In genomic region chrX:12003947-12004346, GRCm38 (mm10) we compare ENCODE assay signal across 14 mouse cellular contexts.
DNase-seq lines count a peak whose midpoint lies in the region; ATAC-seq and TF ChIP-seq lines count a peak whose summit lies in the region.
"Had no signal": no experiment of that assay in that cellular context is flagged by ENCODE, and none has a peak within 500 bp of the region (broad histone marks: within the 10 kb centered on the region; RNA-seq: fewer than 3 reads in every experiment).

No protein-coding gene starts in this region.

- H3K9ac ChIP-seq in lung, embryonic 14.5 days: no peak overlapping the region
- peak overlapping the region; percentile 84; the same call in 1 of the 2 replicates for H3K9ac ChIP-seq in liver, embryonic 13.5 days
- H3K9ac ChIP-seq: kidney, embryonic 15.5 days had no signal

- peak overlapping the region; percentile 91 for H3K27ac ChIP-seq in heart, embryonic 10.5 days
- H3K27ac ChIP-seq in lung, embryonic 14.5 days (ENCODE audit: low read depth): peak overlapping the region; percentile 93
- H3K27ac ChIP-seq in liver, embryonic 13.5 days: peak overlapping the region; percentile 97

- ATAC-seq in lung, embryonic 14.5 days (ENCODE audit: insufficient read depth): no peak
- ATAC-seq in liver, embryonic 13.5 days (ENCODE audit: low read depth): no peak
- ATAC-seq in megakaryocyte-erythroid progenitor cell, adult 5-6 weeks (replicated peaks; ENCODE audit: low FRiP score, low TSS enrichment, poor library complexity, severe bottlenecking): no peak

- DNase-seq in heart, embryonic 10.5 days (ENCODE audit: low spot score): no peak
- no peak for DNase-seq in heart, postnatal 10 days
- DNase-seq in lung, embryonic 14.5 days: peak; percentile 77
- DNase-seq in lung, adult 18-20 months: no peak
- peak; percentile 67 for DNase-seq in brain, embryonic 14.5 days (ENCODE audit: low read depth)
- DNase-seq in liver, embryonic 13.5 days: no peak
- no peak for DNase-seq in layer of hippocampus, postnatal 36 days
- DNase-seq: adrenal gland, postnatal 36 days; cerebellum, adult 18-20 months; right cerebral cortex, adult 18-20 months; spleen, adult 18-20 months; thymus, postnatal 36 days had no signal

- no peaks in the 10 kb centered on the region for H3K36me3 ChIP-seq in heart, embryonic 10.5 days
- H3K36me3 ChIP-seq in lung, embryonic 14.5 days (ENCODE audit: insufficient read depth): no peaks in the 10 kb centered on the region
- no peaks in the 10 kb centered on the region for H3K36me3 ChIP-seq in liver, embryonic 13.5 days
- H3K36me3 ChIP-seq: kidney, embryonic 15.5 days had no signal

- no peak overlapping the region for H3K4me3 ChIP-seq in heart, embryonic 10.5 days
- no peak overlapping the region for H3K4me3 ChIP-seq in lung, embryonic 14.5 days (ENCODE audit: low read depth, low read length)
- no peak overlapping the region for H3K4me3 ChIP-seq in liver, embryonic 13.5 days (replicated peaks)
- H3K4me3 ChIP-seq: kidney, embryonic 15.5 days had no signal

- H3K4me1 ChIP-seq in heart, embryonic 10.5 days: peaks cover 70% of the 10 kb centered on the region
- H3K4me1 ChIP-seq in lung, embryonic 14.5 days (ENCODE audit: insufficient read depth): peaks cover 14% of the 10 kb centered on the region
- peaks cover 85% of the 10 kb centered on the region for H3K4me1 ChIP-seq in liver, embryonic 13.5 days (replicated peaks)

- H3K9me3 ChIP-seq in heart, embryonic 10.5 days: no peaks in the 10 kb centered on the region
- H3K9me3 ChIP-seq in lung, embryonic 14.5 days (ENCODE audit: low read depth, low read length): no peaks in the 10 kb centered on the region
- H3K9me3 ChIP-seq in liver, embryonic 13.5 days (replicated peaks): no peaks in the 10 kb centered on the region
- H3K9me3 ChIP-seq: kidney, embryonic 15.5 days had no signal

- H3K27me3 ChIP-seq in heart, embryonic 10.5 days (ENCODE audit: insufficient read depth, poor library complexity, severe bottlenecking): peaks cover 99% of the 10 kb centered on the region
- peaks cover 25% of the 10 kb centered on the region; the same call in 1 of the 2 replicates for H3K27me3 ChIP-seq in lung, embryonic 14.5 days (ENCODE audit: insufficient read depth, low read length)
- H3K27me3 ChIP-seq in liver, embryonic 13.5 days: peaks cover 63% of the 10 kb centered on the region

- no peak for TF ChIP-seq CTCF in lung, embryonic 14.5 days (IDR thresholded peaks at IDR 0.05; ENCODE audit: low read depth)
- TF ChIP-seq CTCF in brain, embryonic 14.5 days (IDR thresholded peaks at IDR 0.05; ENCODE audit: borderline replicate concordance, extremely low read depth, insufficient read depth, insufficient read length): no peak

- 25% methylated on average over 6 of the region's 6 CpGs for WGBS in heart, embryonic 10.5 days
- WGBS in lung, embryonic 14.5 days: 18% methylated on average over 6 of the region's 6 CpGs
- 23% methylated on average over 6 of the region's 6 CpGs for WGBS in liver, embryonic 13.5 days (ENCODE audit: insufficient replicate concordance)

- TF ChIP-seq POLR2A in brain, embryonic 14.5 days (IDR thresholded peaks at IDR 0.05; ENCODE audit: borderline replicate concordance, extremely low read depth, insufficient read depth, insufficient read length, poor library complexity, severe bottlenecking): no peak

- intact Hi-C loops in heart, postnatal 10 days (cut with DNase I): loop anchor here (5.0 to 10.0 kb wide), 2 partner anchors 62 to 199 kb away; no protein-coding TSS in a partner anchor

- H3K4me2 ChIP-seq in lung, embryonic 14.5 days: peak overlapping the region; percentile 70
- peak overlapping the region; percentile 87 for H3K4me2 ChIP-seq in liver, embryonic 13.5 days
- H3K4me2 ChIP-seq: kidney, embryonic 15.5 days had no signal

Comparison
In these comparisons a context has a peak if more than half of its experiments do, and no peak if none do; other contexts are left out.
1. DNase-seq: peak in lung, embryonic 14.5 days (single experiment) and brain, embryonic 14.5 days (single experiment); none in heart, embryonic 10.5 days (single experiment), heart, postnatal 10 days (0 of 2), lung, adult 18-20 months (0 of 2), liver, embryonic 13.5 days (single experiment) and layer of hippocampus, postnatal 36 days (0 of 2).
2. Peak in every context shown above with its lines, with median percentiles within 50 percentile points of each other: H3K27ac ChIP-seq.